Mouse (Mus musculus): Measurements from ENCODE around the gene Unk.

The Unk gene

DNA sequence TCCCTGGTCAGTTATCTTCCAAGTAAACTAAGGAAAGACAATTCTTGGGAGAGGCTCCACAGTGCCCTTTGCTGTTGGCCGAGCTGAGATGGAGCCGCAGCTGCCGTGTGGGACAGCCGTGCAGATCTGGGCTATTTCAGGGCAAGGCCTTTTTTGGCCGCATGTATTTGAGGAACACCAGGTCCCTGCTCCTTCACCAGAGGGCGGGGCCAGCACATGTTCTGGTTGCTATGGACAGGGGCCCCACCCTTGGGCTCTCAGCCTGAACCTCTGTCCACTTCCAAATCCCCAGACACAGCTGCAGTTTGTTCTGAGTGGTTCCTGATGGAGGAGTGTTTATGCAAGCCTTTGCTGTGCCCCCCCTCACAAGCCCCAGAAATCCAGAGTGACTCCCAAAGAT is 70.3 kb downstream of the Unk start:
- Histone ChIP-seq H3K4me3 (replicated peaks; ENCODE audit: low read length) (0 out of 2 replicates have a peak overlapping the region, but pooled peaks have one; percentile 30), H3K27me3 (ENCODE audit: insufficient read depth, low read length) (peaks cover 2% of the 10 kb centered on the region; the same call in 1 of the 2 replicates), H3K9me3 (ENCODE audit: low read length) (no peaks in the 10 kb centered on the region), H3K36me3 (ENCODE audit: insufficient read depth, low read length) (no peaks in the 10 kb centered on the region), H3K4me1 (replicated peaks; ENCODE audit: low read depth, low read length) (peaks cover 62% of the 10 kb centered on the region)
- TF ChIP-seq POU5F1 (IDR thresholded peaks at IDR 0.05; ENCODE audit: borderline replicate concordance, low read length) (no peak), NANOG (IDR thresholded peaks at IDR 0.05; ENCODE audit: borderline replicate concordance, low read length) (no peak), CTCF (conservative IDR thresholded peaks at IDR 0.05; ENCODE audit: low read length) (no peak)

DNA sequence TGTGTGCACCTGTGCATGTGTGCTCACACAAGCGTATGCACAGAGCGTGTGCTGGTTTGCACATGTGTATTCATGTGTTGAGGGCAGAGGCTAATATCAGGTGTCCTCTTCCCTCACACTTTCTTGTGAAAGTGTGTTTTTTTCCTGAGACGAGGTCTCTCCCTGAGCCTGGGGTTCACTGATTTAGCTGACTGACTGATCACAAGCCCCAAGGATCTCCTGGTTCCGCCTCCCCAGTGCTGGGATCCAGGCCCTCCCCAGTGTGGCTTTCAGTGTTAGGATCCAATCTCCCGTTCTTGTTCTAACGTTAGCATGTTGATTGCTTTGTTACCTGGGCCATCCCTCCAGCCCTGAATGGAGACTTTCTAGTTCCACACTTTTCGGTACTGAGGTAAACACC is 70.7 kb downstream of the Unk start:
- Histone ChIP-seq H3K4me3 (replicated peaks; ENCODE audit: low read length) (no peak overlapping the region), H3K36me3 (ENCODE audit: insufficient read depth, low read length) (no peaks in the 10 kb centered on the region), H3K4me1 (replicated peaks; ENCODE audit: low read depth, low read length) (peaks cover 67% of the 10 kb centered on the region), H3K27me3 (ENCODE audit: insufficient read depth, low read length) (peaks cover 6% of the 10 kb centered on the region), H3K9me3 (ENCODE audit: low read length) (no peaks in the 10 kb centered on the region)
- no peak for TF ChIP-seq POU5F1 (IDR thresholded peaks at IDR 0.05; ENCODE audit: borderline replicate concordance, low read length)
- TF ChIP-seq CTCF (conservative IDR thresholded peaks at IDR 0.05; ENCODE audit: low read length), result no peak
- TF ChIP-seq NANOG (IDR thresholded peaks at IDR 0.05; ENCODE audit: borderline replicate concordance, low read length), result no peak

DNA sequence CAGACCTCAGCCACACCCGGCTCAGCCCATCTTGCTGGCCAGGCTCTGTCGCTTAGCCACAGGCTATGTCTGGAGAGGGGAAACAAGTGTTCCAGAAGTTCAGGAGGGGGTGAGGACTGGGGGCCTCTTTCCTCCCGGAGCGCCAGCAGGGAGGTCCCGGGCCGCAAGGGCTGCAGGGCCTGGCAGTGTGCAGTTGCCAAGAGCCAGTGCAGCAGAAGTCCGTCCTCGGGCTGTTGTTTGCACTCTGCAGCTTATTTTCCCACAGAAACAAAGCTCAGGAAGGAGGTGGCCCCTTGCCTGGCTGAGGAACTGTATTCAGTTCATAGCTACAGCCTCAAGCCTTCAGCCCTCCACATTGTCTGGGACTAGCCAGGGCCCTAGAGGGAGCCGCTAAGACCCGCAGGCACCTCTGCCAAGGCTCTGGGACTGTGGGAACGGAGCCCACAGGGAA is 71.8 kb downstream of the Unk start:
- TF ChIP-seq CTCF (conservative IDR thresholded peaks at IDR 0.05; ENCODE audit: low read length) (no peak), POU5F1 (IDR thresholded peaks at IDR 0.05; ENCODE audit: borderline replicate concordance, low read length) (no peak), NANOG (IDR thresholded peaks at IDR 0.05; ENCODE audit: borderline replicate concordance, low read length) (no peak)
- peak overlapping the region; percentile 60 for H3K4me3 ChIP-seq (replicated peaks; ENCODE audit: low read length)
- H3K36me3 ChIP-seq (ENCODE audit: insufficient read depth, low read length), result no peaks in the 10 kb centered on the region
- no peaks in the 10 kb centered on the region for H3K9me3 ChIP-seq (ENCODE audit: low read length)
- peaks cover 78% of the 10 kb centered on the region for H3K4me1 ChIP-seq (replicated peaks; ENCODE audit: low read depth, low read length)
- H3K27me3 ChIP-seq (ENCODE audit: insufficient read depth, low read length), result peaks cover 16% of the 10 kb centered on the region

DNA sequence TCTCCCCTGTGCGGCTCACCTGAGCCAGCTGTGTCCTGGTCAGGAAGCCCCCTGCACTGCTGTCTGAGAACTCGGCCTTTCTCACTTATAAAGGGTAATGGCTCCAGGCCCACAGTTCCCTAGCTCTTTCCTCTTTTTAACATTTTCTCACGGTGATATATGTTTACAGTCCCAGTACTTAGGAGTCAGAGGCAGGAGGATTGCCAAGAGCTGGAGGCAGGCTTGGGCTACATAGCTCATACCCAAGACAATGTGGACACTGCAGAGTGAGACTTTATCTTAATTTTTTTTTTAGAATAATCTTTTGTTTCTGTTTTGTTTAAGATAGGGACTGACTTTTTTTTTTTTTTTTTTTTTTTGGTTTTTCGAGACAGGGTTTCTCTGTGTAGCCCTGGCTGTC is 72.3 kb downstream of the Unk start:
- H3K4me1 ChIP-seq (replicated peaks; ENCODE audit: low read depth, low read length), result peaks cover 83% of the 10 kb centered on the region
- H3K9me3 ChIP-seq (ENCODE audit: low read length), result no peaks in the 10 kb centered on the region
- H3K36me3 ChIP-seq (ENCODE audit: insufficient read depth, low read length), result no peaks in the 10 kb centered on the region
- peak overlapping the region; percentile 60; the same call in 1 of the 2 replicates for H3K4me3 ChIP-seq (replicated peaks; ENCODE audit: low read length)
- H3K27me3 ChIP-seq (ENCODE audit: insufficient read depth, low read length), result peaks cover 21% of the 10 kb centered on the region
- TF ChIP-seq CTCF (conservative IDR thresholded peaks at IDR 0.05; ENCODE audit: low read length), result no peak
- TF ChIP-seq POU5F1 (IDR thresholded peaks at IDR 0.05; ENCODE audit: borderline replicate concordance, low read length), result no peak
- TF ChIP-seq NANOG (IDR thresholded peaks at IDR 0.05; ENCODE audit: borderline replicate concordance, low read length), result no peak

DNA sequence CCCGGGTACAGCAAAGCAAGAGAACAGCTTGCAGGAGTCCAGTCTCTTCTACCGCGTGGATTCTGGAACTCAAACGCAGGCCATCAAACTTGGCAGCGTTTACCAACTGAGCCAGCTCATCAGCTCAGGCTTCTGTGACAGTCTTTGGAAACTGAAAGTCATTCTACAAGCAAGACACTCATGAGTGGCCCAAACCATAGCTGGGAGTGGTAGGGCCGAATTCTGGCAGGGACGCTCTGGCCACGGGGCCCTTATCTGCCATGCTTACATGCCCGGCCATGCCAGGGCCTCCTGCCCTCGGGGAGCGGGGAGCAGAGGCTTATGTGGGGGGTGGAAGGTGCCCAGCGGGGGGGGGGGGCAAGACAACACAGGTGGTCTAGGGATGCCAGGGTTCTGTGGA is 73.5 kb downstream of the Unk start:
- H3K4me1 ChIP-seq (replicated peaks; ENCODE audit: low read depth, low read length), result peaks cover 94% of the 10 kb centered on the region
- no peak for TF ChIP-seq CTCF (conservative IDR thresholded peaks at IDR 0.05; ENCODE audit: low read length)
- no peak for TF ChIP-seq POU5F1 (IDR thresholded peaks at IDR 0.05; ENCODE audit: borderline replicate concordance, low read length)
- TF ChIP-seq NANOG (IDR thresholded peaks at IDR 0.05; ENCODE audit: borderline replicate concordance, low read length), result no peak

DNA sequence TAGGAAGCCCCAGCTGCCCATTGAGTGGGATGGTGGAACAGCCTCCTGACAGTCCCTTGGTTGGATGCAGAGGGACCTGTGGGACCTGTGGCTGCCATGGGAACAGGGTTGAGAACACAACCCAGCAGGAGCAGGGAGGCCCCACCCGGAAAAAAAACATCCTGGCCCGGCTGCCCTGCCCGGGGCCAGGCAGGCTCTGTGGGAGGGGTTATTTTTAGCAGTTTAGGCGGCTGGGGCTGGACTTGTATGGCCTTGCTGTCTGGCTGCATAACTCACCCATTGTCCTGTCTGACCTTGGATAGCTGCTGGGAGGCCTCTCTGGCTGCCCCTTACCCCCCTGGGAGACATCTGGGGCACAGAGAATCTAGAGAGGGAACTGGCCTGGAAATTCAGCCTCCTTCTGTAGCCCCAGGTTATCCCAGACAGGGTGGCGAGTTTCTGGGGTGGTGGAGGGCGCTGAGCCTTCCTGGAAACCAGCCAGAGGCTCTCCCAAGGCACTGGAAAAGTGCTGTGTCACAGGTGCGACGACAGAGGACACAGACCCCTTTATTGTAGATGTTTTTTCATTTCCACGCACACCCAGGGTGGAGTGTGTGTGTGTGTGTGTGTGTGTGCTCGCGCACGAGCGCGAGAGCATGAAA is 74.0 kb downstream of the Unk start:
- Histone ChIP-seq H3K27me3 (ENCODE audit: insufficient read depth, low read length) (peaks cover 37% of the 10 kb centered on the region), H3K9me3 (ENCODE audit: low read length) (no peaks in the 10 kb centered on the region), H3K4me1 (replicated peaks; ENCODE audit: low read depth, low read length) (peaks cover 96% of the 10 kb centered on the region), H3K36me3 (ENCODE audit: insufficient read depth, low read length) (no peaks in the 10 kb centered on the region), H3K4me3 (replicated peaks; ENCODE audit: low read length) (peak overlapping the region; percentile 53)
- no peak for TF ChIP-seq NANOG (IDR thresholded peaks at IDR 0.05; ENCODE audit: borderline replicate concordance, low read length)

More for the DNA sequence above, 73.5 kb downstream of the Unk start:
- H3K27me3 ChIP-seq (ENCODE audit: insufficient read depth, low read length), result peaks cover 32% of the 10 kb centered on the region
- H3K4me3 ChIP-seq (replicated peaks; ENCODE audit: low read length), result peak overlapping the region; percentile 20
- no peaks in the 10 kb centered on the region for H3K36me3 ChIP-seq (ENCODE audit: insufficient read depth, low read length)
- no peaks in the 10 kb centered on the region for H3K9me3 ChIP-seq (ENCODE audit: low read length)

DNA sequence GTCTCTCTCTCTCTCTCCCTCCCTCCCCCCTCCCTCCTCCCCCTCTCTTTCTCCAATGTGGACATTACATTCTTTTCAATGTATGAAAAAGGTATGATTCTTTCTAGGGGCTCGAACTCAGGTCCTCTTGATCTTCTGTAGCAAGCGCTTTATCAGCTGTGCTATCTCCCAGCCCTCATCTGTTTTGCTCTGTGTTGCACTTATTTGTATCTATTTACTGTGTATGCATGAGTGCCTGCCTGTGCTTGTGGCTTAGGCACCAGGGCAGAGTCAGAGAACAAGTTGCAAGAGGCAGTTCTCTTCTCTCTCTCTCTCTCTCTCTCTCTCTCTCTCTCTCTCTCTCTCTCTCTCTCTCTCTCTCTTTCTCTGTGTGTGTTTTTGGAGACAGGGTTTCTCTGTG is 74.9 kb downstream of the Unk start:
- no peak overlapping the region for H3K4me3 ChIP-seq (replicated peaks; ENCODE audit: low read length)
- H3K27me3 ChIP-seq (ENCODE audit: insufficient read depth, low read length), result peaks cover 47% of the 10 kb centered on the region
- no peaks in the 10 kb centered on the region for H3K36me3 ChIP-seq (ENCODE audit: insufficient read depth, low read length)
- no peak for TF ChIP-seq NANOG (IDR thresholded peaks at IDR 0.05; ENCODE audit: borderline replicate concordance, low read length)
- TF ChIP-seq POU5F1 (IDR thresholded peaks at IDR 0.05; ENCODE audit: borderline replicate concordance, low read length), result no peak
- no peak for TF ChIP-seq CTCF (conservative IDR thresholded peaks at IDR 0.05; ENCODE audit: low read length)
- no peaks in the 10 kb centered on the region for H3K9me3 ChIP-seq (ENCODE audit: low read length)
- H3K4me1 ChIP-seq (replicated peaks; ENCODE audit: low read depth, low read length), result peaks cover 90% of the 10 kb centered on the region

DNA sequence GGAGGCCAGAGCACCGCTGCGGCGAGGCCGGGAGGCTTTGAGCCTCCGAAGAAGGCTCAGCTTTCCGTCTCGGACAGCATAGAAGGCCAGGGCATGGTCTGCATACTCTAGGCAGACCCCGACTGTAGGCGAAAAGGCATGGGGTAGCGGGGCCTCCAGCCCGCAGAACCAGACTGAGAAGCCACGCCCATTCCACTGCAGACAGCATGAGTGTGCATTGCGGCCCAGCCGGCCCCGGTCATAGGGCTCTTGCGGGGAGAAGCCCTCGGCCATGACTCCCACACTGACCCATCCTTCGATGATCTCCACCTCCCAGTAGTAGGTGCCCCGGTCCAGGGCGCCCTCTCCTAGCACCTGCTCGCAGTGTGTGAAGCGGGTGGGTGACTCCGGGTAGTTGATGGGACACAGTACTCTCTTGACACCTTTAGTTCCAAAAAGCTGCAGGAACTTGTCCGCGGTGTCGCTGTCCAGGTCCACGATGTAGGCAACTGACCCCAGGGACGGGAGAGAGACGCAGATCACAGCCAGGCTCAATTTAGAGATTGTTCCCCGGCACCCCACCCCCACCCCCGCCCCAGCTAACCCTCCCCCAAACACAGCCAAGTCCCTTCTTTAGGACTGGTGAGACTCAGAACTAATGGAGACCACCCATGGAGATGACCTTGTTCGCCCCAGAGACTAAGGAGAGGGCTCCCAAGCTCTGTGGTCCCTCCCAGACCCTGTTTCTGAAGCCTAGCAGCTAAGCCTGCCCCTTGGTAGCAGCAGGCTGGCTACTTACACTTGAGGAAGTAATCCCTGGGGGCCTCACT is 76.2 kb downstream of the Unk start:
- H3K27me3 ChIP-seq (ENCODE audit: insufficient read depth, low read length), result peaks cover 60% of the 10 kb centered on the region
- H3K4me1 ChIP-seq (replicated peaks; ENCODE audit: low read depth, low read length), result peaks cover 84% of the 10 kb centered on the region
- TF ChIP-seq NANOG (IDR thresholded peaks at IDR 0.05; ENCODE audit: borderline replicate concordance, low read length), result no peak
- TF ChIP-seq CTCF (conservative IDR thresholded peaks at IDR 0.05; ENCODE audit: low read length), result no peak
- TF ChIP-seq POU5F1 (IDR thresholded peaks at IDR 0.05; ENCODE audit: borderline replicate concordance, low read length), result no peak
- H3K36me3 ChIP-seq (ENCODE audit: insufficient read depth, low read length), result no peaks in the 10 kb centered on the region
- H3K9me3 ChIP-seq (ENCODE audit: low read length), result no peaks in the 10 kb centered on the region
- H3K4me3 ChIP-seq (replicated peaks; ENCODE audit: low read length), result peak overlapping the region; percentile 79

All from E14TG2a.4 (cell line).